Mouse (Mus musculus): ENCODE data around the gene Fam19a3. TPM values are rescaled to one million over a fixed set of nuclear protein-coding genes. Genes with fewer than 3 reads are reported as not detected.
A peak's percentile ranks its signal among the peaks of the same experiment; 100 is the strongest.

The Fam19a3 gene
- polyA plus RNA-seq, 1 experiment from 2014 or later = 0.04 TPM

DNA sequence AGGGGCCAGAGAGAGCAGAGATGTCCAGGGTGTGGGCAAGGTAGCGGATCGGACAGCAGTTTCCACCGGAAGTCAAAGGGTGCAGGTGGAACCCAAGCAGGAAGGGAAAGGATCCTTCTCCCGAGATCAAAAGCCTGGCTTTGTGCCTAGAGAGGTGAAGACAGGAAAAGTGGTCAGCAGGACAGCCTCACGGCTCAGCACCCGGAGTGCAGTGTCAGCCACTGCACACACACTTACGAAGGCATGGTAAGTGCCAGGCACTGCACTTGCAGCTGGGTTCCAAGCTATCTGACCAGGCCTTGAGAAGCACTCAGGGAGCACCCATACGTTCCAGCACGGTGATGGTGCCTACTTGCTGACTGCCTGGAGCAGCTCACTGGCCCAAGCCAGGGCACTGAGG, 23.9 kb upstream of the Fam19a3 start:
- ATAC-seq = no peak
- Histone ChIP-seq H3K4me3 (no peak overlapping the region), H3K9me3 (replicated peaks) (no peaks in the 10 kb centered on the region), H3K27ac (no peak overlapping the region), H3K27me3 (no peaks in the 10 kb centered on the region), H3K9ac (no peak overlapping the region), H3K36me3 (ENCODE audit: poor library complexity, severe bottlenecking) (peaks cover 21% of the 10 kb centered on the region; the same call in 1 of the 2 replicates), H3K4me2 (no peak overlapping the region), H3K4me1 (no peaks in the 10 kb centered on the region)
- 90% methylated on average over 9 of the region's 9 CpGs for WGBS

DNA sequence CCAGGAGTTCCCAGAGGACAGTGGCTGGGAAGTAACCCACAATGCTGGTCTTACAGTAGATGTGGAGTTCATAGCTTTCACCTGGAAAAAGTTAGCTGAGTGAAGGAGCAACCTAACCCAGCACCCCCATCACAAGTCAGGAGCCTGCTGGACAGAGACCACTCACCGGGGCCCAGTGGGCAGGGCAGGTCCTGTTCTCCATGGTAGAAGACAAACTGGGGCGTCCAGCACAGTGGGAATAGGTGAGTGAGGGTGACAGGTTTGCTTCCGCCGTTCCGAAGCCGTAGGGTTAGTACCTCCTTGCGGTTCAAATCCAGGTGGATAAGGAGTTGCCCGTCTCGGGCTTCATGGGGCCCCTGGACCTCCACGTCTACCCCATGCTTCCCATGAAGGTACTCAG, 22.7 kb upstream of the Fam19a3 start:
- Histone ChIP-seq H3K9me3 (replicated peaks) (no peaks in the 10 kb centered on the region), H3K4me3 (no peak overlapping the region), H3K9ac (no peak overlapping the region), H3K36me3 (ENCODE audit: poor library complexity, severe bottlenecking) (peaks cover 31% of the 10 kb centered on the region), H3K4me1 (no peaks in the 10 kb centered on the region), H3K27ac (no peak overlapping the region), H3K27me3 (no peaks in the 10 kb centered on the region), H3K4me2 (no peak overlapping the region)
- ATAC-seq = no peak
- WGBS = 94% methylated on average over 10 of the region's 10 CpGs

DNA sequence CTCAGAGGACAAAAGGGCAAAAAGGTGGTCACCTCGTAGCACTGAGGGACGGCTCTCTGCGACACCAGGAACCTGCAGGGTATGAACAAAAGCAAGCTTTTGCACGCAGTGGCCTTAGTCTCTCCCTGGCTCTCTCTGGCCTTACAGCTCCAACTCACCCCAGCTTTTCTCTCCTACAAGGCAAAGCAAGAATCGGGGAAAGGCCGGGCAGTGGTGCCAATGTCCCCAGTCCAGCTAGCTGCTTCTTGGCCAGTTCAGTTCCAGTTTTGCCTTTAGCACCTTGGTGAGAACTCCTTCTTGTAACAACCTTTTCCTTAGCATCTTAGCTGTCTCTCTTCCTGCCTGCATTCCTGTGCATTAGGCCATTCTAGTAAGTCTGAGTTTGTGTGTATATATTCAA, 19.8 kb upstream of the Fam19a3 start:
- no peak overlapping the region for H3K4me3 ChIP-seq
- no peak overlapping the region for H3K9ac ChIP-seq
- ATAC-seq = no peak
- 93% methylated on average over 6 of the region's 6 CpGs for WGBS
- no peak overlapping the region for H3K4me2 ChIP-seq
- H3K36me3 ChIP-seq (ENCODE audit: poor library complexity, severe bottlenecking) = peaks cover 48% of the 10 kb centered on the region
- no peaks in the 10 kb centered on the region; the same call in 1 of the 2 replicates for H3K4me1 ChIP-seq
- H3K27ac ChIP-seq = no peak overlapping the region
- no peaks in the 10 kb centered on the region for H3K9me3 ChIP-seq (replicated peaks)
- no peaks in the 10 kb centered on the region for H3K27me3 ChIP-seq

DNA sequence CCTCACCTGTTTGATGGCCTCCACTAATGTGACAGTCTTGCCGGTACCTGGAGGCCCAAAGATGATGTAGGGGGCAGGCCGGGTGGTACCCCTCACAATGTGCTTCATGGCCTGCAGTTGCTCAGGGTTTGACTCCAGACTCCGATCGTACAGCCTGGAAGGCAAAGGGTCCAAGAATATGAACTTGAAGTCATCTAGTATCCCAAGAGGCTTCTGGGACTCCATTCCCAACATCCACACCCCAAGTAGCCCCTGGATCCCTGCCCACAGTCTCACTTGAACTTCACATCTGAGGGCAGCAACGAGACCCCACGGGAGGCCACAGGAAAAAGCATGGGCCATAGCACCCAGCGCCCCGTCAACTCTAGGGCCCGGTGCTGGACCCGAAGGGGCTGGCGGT, 19.0 kb upstream of the Fam19a3 start:
- H3K36me3 ChIP-seq (ENCODE audit: poor library complexity, severe bottlenecking) = peaks cover 50% of the 10 kb centered on the region
- 96% methylated on average over 11 of the region's 11 CpGs for WGBS
- H3K4me1 ChIP-seq = peaks cover 8% of the 10 kb centered on the region
- no peak for ATAC-seq
- H3K27ac ChIP-seq = no peak overlapping the region
- H3K27me3 ChIP-seq = no peaks in the 10 kb centered on the region
- no peaks in the 10 kb centered on the region for H3K9me3 ChIP-seq (replicated peaks)
- H3K9ac ChIP-seq = no peak overlapping the region
- no peak overlapping the region for H3K4me3 ChIP-seq
- H3K4me2 ChIP-seq = no peak overlapping the region

- peaks cover 38% of the 10 kb centered on the region for H3K36me3 ChIP-seq (ENCODE audit: poor library complexity, severe bottlenecking)
- 84% methylated on average over 15 of the region's 15 CpGs for WGBS
- H3K4me1 ChIP-seq = peaks cover 34% of the 10 kb centered on the region
These were observed 14.9 kb upstream of the Fam19a3 start for GRCm38 (mm10) chr3:104796430-104797082.

GRCm38 (mm10) chr3:104795661-104796340, 14.2 kb upstream of the Fam19a3 start:
- ATAC-seq = no peak
- Histone ChIP-seq H3K36me3 (ENCODE audit: poor library complexity, severe bottlenecking) (peaks cover 31% of the 10 kb centered on the region), H3K27me3 (no peaks in the 10 kb centered on the region), H3K4me3 (no peak overlapping the region), H3K27ac (peak overlapping the region; percentile 59; the same call in 1 of the 2 replicates), H3K4me2 (no peak overlapping the region), H3K9ac (no peak overlapping the region), H3K9me3 (replicated peaks) (no peaks in the 10 kb centered on the region), H3K4me1 (peaks cover 40% of the 10 kb centered on the region)
- 70% methylated on average over 15 of the region's 15 CpGs for WGBS

More at GRCm38 (mm10) chr3:104796430-104797082, 14.9 kb upstream of the Fam19a3 start:
- Histone ChIP-seq H3K4me3 (no peak overlapping the region), H3K27me3 (no peaks in the 10 kb centered on the region), H3K27ac (no peak overlapping the region), H3K9me3 (replicated peaks) (no peaks in the 10 kb centered on the region), H3K9ac (no peak overlapping the region), H3K4me2 (no peak overlapping the region)
- no peak for ATAC-seq

DNA sequence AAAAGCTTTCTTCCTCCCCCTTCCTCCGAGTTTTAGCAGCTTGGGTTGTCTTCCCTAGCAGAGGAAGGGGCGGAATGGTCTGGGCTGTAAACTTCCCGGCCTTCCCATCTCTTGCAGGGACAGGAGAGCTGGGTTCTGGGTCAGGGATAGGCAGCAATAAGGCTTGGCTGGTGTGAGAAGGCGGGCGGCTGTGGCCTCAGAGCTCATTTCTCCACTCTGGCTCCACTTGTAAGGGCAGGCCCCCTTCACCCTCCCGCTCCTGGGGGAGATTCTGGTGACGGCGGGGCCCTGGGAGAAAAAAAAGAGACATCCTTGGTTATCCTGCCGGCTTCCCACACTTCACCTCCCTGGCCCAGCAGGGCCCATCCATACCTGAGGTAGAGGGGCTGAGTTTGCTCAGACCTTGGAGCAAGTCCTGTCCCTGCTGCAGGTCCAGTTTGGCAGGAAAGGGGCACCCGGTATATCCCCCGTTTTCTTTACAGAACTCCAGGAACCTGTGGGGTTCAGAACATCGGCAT, 13.4 kb upstream of the Fam19a3 start:
- H3K27ac ChIP-seq = peak overlapping the region; percentile 59; the same call in 1 of the 2 replicates
- ATAC-seq = no peak
- no peaks in the 10 kb centered on the region for H3K27me3 ChIP-seq
- 71% methylated on average over 12 of the region's 12 CpGs for WGBS
- H3K36me3 ChIP-seq (ENCODE audit: poor library complexity, severe bottlenecking) = peaks cover 24% of the 10 kb centered on the region
- no peak overlapping the region for H3K4me2 ChIP-seq
- H3K4me3 ChIP-seq = no peak overlapping the region
- H3K9ac ChIP-seq = no peak overlapping the region
- H3K4me1 ChIP-seq = peaks cover 48% of the 10 kb centered on the region
- no peaks in the 10 kb centered on the region for H3K9me3 ChIP-seq (replicated peaks)

GRCm38 (mm10) chr3:104793871-104794828, 12.5 kb upstream of the Fam19a3 start:
- H3K4me1 ChIP-seq = peaks cover 56% of the 10 kb centered on the region
- H3K27me3 ChIP-seq = no peaks in the 10 kb centered on the region
- H3K4me3 ChIP-seq = no peak overlapping the region
- H3K9me3 ChIP-seq (replicated peaks) = no peaks in the 10 kb centered on the region
- peak overlapping the region; percentile 59 for H3K27ac ChIP-seq
- no peak overlapping the region for H3K9ac ChIP-seq
- H3K36me3 ChIP-seq (ENCODE audit: poor library complexity, severe bottlenecking) = peaks cover 17% of the 10 kb centered on the region
- 53% methylated on average over 20 of the region's 20 CpGs for WGBS
- H3K4me2 ChIP-seq = no peak overlapping the region
- ATAC-seq = peak; percentile 90

GRCm38 (mm10) chr3:104792360-104793270, 11.0 kb upstream of the Fam19a3 start:
- Histone ChIP-seq H3K9ac (no peak overlapping the region), H3K27ac (no peak overlapping the region), H3K27me3 (no peaks in the 10 kb centered on the region), H3K4me1 (peaks cover 65% of the 10 kb centered on the region), H3K36me3 (ENCODE audit: poor library complexity, severe bottlenecking) (peaks cover 10% of the 10 kb centered on the region; the same call in 1 of the 2 replicates), H3K9me3 (replicated peaks) (no peaks in the 10 kb centered on the region), H3K4me2 (no peak overlapping the region), H3K4me3 (no peak overlapping the region)
- 77% methylated on average over 15 of the region's 15 CpGs for WGBS
- no peak for ATAC-seq

- 90% methylated on average over 8 of the region's 8 CpGs for WGBS
- H3K27ac ChIP-seq = no peak overlapping the region
- H3K4me3 ChIP-seq = no peak overlapping the region
- H3K9ac ChIP-seq = no peak overlapping the region
- peaks cover 4% of the 10 kb centered on the region; the same call in 1 of the 2 replicates for H3K36me3 ChIP-seq (ENCODE audit: poor library complexity, severe bottlenecking)
- H3K27me3 ChIP-seq = peaks cover 2% of the 10 kb centered on the region; the same call in 1 of the 2 replicates
- H3K9me3 ChIP-seq (replicated peaks) = no peaks in the 10 kb centered on the region
- H3K4me2 ChIP-seq = no peak overlapping the region
- peaks cover 65% of the 10 kb centered on the region for H3K4me1 ChIP-seq
- no peak for ATAC-seq
These were observed 10.0 kb upstream of the Fam19a3 start for GRCm38 (mm10) chr3:104791671-104792070.

DNA sequence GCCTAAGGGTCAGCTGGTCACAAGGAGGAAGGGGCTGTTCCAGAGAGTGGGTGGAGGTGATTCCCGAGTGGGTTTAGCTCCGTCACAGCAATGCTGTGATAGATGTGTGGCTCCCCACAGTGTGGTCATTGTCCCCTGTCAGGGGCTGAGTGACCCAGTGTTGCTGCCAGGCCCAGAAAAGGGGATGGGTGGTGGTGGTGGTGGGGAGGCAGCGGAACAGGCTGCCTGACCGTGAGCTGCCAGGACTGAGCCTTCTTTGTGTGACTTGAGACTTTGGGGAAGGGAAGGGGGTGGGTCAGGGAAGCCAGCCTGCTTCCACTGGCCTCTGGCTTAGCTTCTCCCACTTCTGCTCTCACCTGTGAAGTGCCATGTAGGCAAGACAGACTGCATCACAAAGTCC, 9.4 kb upstream of the Fam19a3 start:
- peak overlapping the region; percentile 94 for H3K4me2 ChIP-seq
- H3K36me3 ChIP-seq (ENCODE audit: poor library complexity, severe bottlenecking) = no peaks in the 10 kb centered on the region; the same call in 1 of the 2 replicates
- H3K4me1 ChIP-seq = peaks cover 60% of the 10 kb centered on the region
- ATAC-seq = no peak
- WGBS = 26% methylated on average over 4 of the region's 4 CpGs
- H3K4me3 ChIP-seq = no peak overlapping the region
- peak overlapping the region; percentile 69; the same call in 1 of the 2 replicates for H3K9ac ChIP-seq
- peaks cover 7% of the 10 kb centered on the region; the same call in 1 of the 2 replicates for H3K27me3 ChIP-seq
- no peak overlapping the region for H3K27ac ChIP-seq
- no peaks in the 10 kb centered on the region for H3K9me3 ChIP-seq (replicated peaks)

All from forebrain, embryonic 13.5 days (tissue).